Mouse (Mus musculus): Measurements from ENCODE around the gene Cnr2.

DNA sequence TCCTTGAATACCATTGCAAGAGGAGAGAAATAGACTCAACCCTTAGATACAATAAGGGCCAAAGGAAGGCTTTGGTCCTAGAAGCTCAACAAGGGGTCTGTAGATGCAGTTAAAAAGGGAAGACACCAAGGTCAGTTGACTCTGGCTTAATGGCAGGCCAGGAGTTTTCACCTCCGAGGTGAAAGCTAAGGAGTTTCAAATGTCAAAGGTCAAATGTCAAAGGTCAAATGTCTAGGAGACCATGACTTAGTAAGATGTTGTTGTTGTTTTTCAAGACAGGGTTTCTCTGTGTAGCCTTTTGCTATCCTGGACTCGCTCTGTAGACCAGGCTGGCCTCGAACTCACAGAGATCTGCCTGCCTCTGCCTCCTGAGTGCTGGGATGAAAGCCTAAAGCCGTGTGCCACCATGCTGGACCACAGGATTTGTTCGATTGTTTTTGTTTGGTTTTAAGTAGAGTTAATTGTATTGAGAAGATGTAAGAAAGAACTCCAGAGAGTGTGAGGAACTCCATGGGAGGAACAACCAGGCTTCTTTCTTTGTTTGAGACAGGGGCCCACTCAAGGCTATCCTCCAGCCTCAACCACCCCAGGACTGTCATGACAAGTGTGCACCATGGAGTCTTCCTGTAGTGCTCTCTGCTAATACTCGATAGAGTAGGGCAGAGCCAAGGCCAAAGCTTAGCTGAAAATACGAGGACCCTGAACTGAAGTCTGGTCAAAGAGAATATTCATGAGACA, 5.9 kb upstream of the Cnr2 start:
- TF ChIP-seq MAFK (IDR thresholded peaks at IDR 0.05; ENCODE audit: insufficient read depth, low read depth, low read length) (no peak), HCFC1 (IDR thresholded peaks at IDR 0.05; ENCODE audit: borderline replicate concordance, insufficient read depth, low read length) (no peak)
